Mouse (Mus musculus): Measurements from ENCODE around the gene Myo3b.
"Not testable (repeated sequence)": the region's sequence is repeated elsewhere in the genome, so short reads cannot be mapped to it uniquely, and the experiment has no call there.

The Myo3b gene

GRCm38 (mm10) chr2:70038752-70039151 lies at the start of gene Myo3b:
Gene Myo3b (plus strand): TSS chr2:70039126.
- no peak for DNase-seq (ENCODE audit: low spot score)

- no peak for DNase-seq (ENCODE audit: low spot score)
Measured at GRCm38 (mm10) chr2:69989224-69989623, 49.7 kb upstream of the Myo3b start.

GRCm38 (mm10) chr2:69990647-69991046 lies 48.3 kb upstream of the Myo3b start:
- no peak for DNase-seq (ENCODE audit: low spot score)

GRCm38 (mm10) chr2:69994082-69994736 lies 44.7 kb upstream of the Myo3b start:
- not testable (repeated sequence) for DNase-seq (ENCODE audit: low spot score)

- DNase-seq (ENCODE audit: low spot score) = no peak
Measured at GRCm38 (mm10) chr2:69994779-69995178, 44.1 kb upstream of the Myo3b start.

- no peak for DNase-seq (ENCODE audit: low spot score)
Measured at GRCm38 (mm10) chr2:69999097-69999770, 39.7 kb upstream of the Myo3b start.

- DNase-seq (ENCODE audit: low spot score) = no peak
Measured at GRCm38 (mm10) chr2:70000316-70000715, 38.6 kb upstream of the Myo3b start.

- no peak for DNase-seq (ENCODE audit: low spot score)
Measured at GRCm38 (mm10) chr2:70006492-70006891, 32.4 kb upstream of the Myo3b start.

- DNase-seq (ENCODE audit: low spot score) = no peak
Measured at GRCm38 (mm10) chr2:70012941-70013340, 26.0 kb upstream of the Myo3b start.

- no peak for DNase-seq (ENCODE audit: low spot score)
Measured at GRCm38 (mm10) chr2:70018236-70018635, 20.7 kb upstream of the Myo3b start.

- DNase-seq (ENCODE audit: low spot score) = no peak
Measured at GRCm38 (mm10) chr2:70024454-70024853, 14.5 kb upstream of the Myo3b start.

- no peak for DNase-seq (ENCODE audit: low spot score)
Measured at GRCm38 (mm10) chr2:70025711-70026110, 13.2 kb upstream of the Myo3b start.

- no peak for DNase-seq (ENCODE audit: low spot score)
Measured at GRCm38 (mm10) chr2:70031472-70031871, 7.5 kb upstream of the Myo3b start.

GRCm38 (mm10) chr2:70034895-70035294 lies 4.0 kb upstream of the Myo3b start:
- no peak for DNase-seq (ENCODE audit: low spot score)

GRCm38 (mm10) chr2:70035358-70035757 lies 3.6 kb upstream of the Myo3b start:
- DNase-seq (ENCODE audit: low spot score) = no peak

GRCm38 (mm10) chr2:70037221-70037620 lies 1.7 kb upstream of the Myo3b start:
- no peak for DNase-seq (ENCODE audit: low spot score)

GRCm38 (mm10) chr2:70044466-70044865 lies 5.5 kb downstream of the Myo3b start:
- no peak for DNase-seq (ENCODE audit: low spot score)

GRCm38 (mm10) chr2:70047868-70048267 lies 8.9 kb downstream of the Myo3b start:
- DNase-seq (ENCODE audit: low spot score) = no peak

GRCm38 (mm10) chr2:70053803-70054202 lies 14.9 kb downstream of the Myo3b start:
- no peak for DNase-seq (ENCODE audit: low spot score)

GRCm38 (mm10) chr2:70058201-70058600 lies 19.3 kb downstream of the Myo3b start:
- DNase-seq (ENCODE audit: low spot score) = no peak

- no peak for DNase-seq (ENCODE audit: low spot score)
Measured at GRCm38 (mm10) chr2:70060359-70061345, 21.7 kb downstream of the Myo3b start.

GRCm38 (mm10) chr2:70065116-70065515 lies 26.2 kb downstream of the Myo3b start:
- no peak for DNase-seq (ENCODE audit: low spot score)
